Mouse (Mus musculus) cerebellum, adult 9-10 months (tissue): ENCODE data around the gene Ccdc184.

Experiments used
- DNase-seq: peaks from one replicate; pipeline ENCODE4 v3.0.0; 2022

Ccdc184 gene

DNA sequence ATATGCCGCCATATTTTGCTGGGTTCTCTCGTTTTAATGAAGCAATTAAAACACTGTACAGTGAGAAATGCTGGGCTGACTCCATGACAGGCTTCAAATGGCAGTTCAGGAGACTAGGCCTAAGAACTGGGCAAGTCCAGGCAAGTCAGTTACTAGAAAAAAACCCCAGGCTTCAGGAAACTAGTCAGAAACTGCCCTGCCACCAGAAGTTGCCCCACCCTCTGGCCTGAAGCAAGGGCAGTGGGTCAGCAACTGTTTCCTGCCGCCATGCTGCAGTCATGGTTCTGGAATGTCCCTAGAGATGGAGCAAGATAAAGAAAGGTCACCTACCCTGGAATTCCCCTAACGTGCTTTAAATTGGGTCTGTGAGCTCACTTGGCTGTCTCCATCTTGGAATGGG is 11.0 kb upstream of the Ccdc184 start:
- no peak for DNase-seq

DNA sequence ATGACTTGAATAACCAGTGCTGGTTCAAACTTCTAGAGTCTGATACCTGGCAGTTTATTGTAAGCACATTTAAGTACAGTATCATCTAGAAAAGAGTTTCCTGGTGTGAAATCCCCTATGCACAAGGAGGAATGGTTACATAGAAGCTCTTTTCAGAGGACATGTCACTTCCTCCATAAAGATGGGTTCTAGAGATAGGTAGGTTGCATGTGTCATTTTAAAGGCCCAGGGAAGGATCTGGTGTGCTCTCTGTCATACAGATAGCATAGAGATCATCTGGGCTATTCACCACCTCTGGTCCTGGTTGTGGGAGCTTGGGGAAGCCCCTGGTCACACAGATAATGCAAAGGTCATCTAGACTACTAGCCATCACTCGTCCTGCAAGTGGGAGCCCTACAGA is 9.7 kb upstream of the Ccdc184 start:
- DNase-seq, result no peak

DNA sequence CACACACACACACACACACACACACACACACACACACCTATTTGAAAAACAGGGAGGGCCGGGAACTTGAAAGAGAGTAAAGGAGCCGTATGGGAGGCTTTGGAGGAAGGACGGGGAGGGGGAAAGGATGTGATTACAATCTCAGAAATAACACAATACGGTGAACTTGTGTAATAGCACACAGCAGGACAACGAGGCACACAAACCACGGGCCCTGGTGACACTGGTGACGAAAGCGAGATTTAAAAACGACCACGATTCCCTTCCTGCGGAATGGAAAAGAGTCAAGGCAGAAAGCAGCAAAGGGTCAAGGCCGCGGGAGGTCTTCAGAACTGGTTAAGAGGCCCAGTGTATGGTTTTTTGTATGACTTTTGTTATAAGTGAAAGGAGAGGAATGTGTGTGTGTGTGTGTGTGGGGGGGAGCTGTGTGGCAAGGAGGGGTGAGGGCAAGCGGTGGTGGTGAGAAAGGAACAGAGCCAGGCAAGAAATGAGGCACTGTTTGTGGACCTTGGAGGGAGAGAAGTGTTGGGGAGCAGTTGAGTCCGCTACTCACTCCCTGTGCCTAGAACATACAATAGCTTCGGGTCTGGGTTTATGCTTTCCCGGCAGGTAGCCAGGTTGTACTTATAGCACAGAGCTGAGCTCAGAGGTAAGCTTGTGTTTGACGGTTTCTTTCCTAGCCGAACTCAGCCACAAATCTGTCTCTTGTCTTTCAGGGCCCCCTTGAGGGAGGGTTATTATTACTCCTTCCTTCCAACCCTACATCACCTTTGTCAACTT is 5.7 kb upstream of the Ccdc184 start:
- DNase-seq, result no peak

DNA sequence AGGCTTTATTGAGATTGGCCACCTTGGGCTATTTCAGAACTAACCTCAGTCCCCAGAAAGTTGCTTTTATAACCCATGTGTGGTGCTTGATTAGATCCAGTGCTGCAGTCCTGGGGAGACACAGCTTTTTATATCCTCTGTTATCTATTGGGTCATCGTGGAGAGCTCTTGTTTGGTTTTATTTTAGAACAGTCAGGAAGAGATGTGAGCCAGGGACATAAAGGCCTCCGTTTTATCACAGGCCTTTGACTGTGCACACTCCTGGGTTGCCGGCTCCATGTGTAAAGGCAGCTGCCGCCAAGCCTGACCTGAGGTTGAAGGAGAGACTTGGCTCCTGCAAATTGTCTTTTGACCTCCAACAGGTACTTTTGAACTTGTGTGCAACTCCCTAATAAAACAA is 4.4 kb upstream of the Ccdc184 start:
- DNase-seq, result no peak

DNA sequence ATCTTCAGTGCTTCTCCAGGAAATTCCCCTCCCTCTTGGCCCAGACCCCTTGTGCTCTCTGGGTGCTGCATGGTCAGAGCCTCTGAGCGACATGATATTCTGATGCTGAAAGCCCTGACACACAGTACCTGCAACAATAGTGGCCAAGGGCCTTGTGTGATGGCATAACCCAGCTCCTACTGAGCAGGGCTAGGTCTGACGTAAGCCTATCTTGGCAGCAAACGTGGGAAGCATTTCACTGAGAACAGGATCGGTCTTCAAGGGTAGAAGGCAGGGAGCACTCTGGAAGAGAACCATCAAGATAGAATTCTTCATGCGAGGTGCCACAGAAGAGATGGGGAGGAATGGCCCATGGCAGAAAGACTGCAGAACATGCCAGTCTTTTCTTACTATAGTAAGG is 1.4 kb upstream of the Ccdc184 start, which contains the start of gene Asb8:
TSS of gene Asb8 (minus strand) at position 101 of the 400 bp plus-strand sequence.
- no peak for DNase-seq

DNA sequence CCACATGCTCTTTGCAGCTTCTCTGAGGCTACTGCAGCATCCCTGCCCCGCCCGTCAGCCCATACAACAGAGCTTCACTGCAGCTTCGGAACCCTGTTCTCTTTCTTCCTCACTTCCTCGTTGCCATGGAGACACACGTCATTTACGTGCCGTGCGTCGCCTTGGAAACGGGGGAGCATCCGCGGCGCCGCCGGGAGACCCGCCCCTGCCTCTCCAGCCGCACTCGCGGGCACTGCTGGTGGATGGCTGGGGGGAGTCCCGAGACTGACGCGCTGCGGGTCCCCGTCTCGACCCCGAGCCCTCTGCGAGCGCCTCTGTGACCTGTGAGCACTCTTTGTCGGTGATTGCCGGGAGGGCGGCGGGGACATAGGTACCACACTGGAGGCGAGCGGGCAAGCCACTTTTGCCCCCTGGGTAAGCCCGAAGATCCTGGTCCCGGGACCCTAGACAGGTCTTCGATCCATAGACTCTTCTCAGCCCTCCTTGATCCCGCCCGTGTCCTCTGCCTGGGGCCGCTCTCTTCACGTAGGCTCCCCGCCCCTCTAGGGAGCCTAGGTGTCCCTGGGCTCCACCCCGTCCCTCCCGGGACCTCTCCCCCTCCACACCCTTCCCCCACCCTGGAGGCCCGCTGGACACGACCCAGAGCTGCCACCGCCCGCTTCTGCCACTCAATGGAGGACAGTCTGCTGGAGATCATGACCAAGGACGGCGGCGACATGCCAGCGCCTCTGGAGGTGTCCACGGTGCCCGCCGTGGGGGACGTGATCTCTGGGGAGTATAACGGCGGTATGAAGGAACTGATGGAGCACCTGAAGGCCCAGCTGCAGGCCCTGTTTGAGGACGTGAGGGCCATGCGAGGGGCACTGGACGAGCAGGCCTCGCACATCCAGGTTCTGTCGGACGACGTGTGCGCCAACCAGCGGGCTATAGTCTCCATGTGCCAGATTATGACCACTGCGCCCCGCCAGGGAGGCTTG is 975 bp downstream of the Ccdc184 start:
- peak; percentile 94 for DNase-seq

DNA sequence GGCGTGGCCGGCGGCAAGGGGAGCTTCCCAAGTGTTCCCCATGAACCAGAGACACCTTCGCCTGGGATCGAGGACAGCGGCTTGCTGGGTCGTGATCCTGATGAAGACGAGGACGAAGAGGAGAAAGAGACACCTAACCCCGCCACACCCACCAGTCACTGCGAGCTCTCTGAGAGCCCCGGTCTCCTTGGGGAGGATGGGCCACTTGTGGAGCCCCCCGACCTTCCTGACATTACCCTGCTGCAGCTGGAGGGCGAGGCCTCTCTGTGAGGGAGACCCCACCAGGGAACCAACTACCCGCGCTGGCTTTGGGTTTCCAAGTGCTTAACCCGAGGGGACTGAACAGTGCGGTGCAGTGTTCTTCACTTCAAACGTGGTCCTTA is 1.7 kb downstream of the Ccdc184 start:
- no peak for DNase-seq

DNA sequence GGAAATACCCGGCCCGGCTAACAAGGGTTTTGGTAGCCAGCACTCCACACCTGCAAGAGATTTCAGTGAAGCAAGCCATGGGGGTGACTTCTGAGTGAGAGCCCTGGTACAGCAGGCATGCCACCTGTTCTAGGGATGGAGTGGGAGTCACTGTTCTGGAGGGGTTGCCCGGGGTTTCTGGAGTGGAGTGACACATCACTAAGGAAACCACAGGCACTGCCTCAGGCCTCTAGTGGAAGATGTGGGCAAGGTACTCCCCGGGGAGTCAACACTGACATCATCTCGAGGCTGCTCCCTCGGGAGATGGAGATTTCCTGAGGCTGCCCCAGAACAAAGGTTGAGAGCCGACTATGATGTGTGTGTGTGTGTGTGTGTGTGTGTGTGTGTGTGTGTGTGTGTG is 3.4 kb downstream of the Ccdc184 start:
- DNase-seq, result no peak

DNA sequence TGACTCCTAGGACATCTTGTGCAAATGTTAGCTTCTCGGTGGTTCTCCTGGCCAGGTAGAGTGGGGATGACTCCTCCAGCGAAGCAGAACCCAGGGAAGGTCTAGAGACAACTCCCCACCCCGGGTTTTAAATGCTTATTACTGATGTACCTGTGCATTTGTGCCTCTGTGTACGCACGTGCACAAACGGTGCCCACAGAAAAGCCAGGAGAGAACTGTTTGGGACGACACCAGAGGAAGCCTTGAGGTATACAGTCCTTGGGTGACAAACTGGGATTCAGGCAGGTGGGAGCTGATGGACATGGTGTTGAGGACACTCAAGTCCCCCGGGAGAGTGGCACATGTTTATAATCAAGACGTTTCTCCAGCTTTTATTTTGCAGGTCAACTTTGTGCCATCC is 4.0 kb downstream of the Ccdc184 start:
- no peak for DNase-seq

DNA sequence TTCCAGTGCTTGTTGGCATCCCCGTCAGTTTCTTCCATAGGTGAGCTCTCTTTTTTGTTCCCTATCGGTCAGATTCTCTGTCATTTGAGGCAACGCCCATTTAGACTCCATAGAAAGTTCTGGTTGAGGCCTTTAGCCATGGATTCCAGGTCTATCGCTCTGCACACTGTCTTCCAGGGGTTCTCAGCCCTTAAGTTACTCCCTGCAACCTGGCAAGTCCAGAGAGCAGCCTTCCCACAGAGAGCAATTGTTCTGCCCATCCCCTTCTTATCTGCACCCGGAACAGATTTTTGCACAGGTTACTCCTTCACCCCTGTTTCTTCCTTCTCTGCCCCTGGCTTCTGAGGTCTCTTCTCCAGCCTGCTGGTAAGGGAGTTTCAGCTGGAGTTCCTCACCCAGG is 5.2 kb downstream of the Ccdc184 start:
- no peak for DNase-seq

DNA sequence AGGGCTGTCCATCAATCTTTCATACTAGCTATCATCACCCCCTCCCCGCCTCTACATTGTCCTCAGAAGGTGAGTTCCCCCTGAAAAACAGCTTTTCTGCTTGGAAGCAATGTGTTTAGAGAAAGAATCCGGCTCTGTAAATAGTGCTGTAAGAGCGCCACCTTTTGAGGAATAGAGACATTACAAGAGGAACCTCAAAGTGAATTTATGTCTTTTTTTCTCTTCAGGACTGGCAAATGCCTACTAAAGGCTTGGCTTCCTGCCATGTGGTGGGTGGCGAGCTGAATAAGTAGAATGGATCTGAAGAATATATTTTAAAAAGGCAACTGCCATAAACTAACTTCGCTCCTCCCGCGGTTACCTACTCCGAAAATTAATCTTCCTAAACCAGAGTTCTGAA is 6.9 kb downstream of the Ccdc184 start:
- DNase-seq, result peak; percentile 83

DNA sequence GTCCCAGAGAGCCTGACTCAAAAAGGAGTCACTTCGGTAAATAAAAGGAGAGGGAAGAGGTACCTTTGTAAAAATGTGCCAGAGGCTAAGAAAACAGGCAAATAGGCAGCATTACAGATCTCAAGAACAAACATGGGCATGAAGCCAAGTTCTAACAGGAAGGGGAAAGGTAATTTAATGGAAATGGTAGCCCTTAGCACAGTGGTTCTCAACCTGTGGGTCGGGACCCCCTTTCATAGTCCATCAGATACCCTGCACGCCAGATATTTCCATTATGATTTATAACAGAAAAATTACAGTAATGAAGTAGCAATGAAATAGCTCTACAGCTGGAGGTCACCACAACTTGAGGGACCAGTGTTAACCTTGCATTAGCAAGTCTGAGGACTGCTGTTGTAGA is 10.4 kb downstream of the Ccdc184 start:
- no peak for DNase-seq

DNA sequence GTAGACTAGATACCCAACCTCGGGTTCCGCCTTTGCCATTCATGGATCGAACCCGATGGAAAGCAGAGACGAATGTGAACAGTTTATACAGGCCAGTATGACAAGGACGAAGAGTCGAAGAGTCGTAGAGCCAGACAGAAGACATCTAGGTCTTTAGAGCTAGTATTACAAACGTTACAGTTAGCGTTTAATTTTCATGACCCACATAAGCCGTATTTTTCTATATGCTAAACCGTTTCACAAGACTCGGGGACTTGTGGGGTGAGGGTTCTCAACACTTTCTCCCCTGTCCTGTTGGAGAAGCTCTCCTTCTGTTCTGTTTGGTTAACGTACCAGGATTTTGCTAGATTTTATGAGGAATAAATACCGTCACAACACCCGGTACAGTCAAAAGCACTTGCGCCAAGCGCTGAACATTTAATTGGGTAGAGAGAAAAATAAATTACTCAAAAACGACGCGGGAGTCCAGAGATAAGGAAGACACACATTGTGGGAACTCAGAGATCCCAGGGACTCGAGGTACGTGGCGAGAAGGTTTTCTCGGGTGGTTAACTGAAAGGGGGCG is 13.7 kb downstream of the Ccdc184 start:
- no peak for DNase-seq

DNA sequence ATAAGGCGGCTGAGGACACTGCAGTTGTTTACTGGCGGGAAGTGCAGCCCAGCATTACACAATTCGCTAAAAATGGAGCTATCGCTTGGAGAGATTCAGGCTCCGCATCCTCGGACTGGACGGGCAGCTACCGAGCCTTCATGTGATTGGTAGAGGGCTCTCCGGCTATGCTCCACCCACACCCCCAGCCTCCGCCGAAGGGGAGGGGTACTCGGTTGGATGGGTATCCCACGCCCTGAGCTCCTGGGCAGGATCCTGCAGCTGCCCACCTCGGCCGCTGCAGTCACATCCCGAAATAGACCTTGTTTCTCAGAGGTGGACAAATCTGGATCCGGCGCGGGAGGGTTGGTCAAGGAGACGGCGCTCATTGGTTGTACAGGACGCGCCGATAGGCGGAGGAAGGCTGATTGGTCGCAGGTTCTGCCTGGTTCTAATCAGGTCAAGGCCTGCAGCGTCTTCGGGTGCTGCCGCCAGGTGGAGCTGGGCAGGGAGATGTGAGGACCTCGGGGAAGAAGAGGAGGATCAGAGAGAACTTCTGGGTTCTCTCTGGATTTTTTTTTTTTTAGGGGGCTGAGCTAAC is 14.3 kb downstream of the Ccdc184 start:
- DNase-seq, result peak; percentile 99

DNA sequence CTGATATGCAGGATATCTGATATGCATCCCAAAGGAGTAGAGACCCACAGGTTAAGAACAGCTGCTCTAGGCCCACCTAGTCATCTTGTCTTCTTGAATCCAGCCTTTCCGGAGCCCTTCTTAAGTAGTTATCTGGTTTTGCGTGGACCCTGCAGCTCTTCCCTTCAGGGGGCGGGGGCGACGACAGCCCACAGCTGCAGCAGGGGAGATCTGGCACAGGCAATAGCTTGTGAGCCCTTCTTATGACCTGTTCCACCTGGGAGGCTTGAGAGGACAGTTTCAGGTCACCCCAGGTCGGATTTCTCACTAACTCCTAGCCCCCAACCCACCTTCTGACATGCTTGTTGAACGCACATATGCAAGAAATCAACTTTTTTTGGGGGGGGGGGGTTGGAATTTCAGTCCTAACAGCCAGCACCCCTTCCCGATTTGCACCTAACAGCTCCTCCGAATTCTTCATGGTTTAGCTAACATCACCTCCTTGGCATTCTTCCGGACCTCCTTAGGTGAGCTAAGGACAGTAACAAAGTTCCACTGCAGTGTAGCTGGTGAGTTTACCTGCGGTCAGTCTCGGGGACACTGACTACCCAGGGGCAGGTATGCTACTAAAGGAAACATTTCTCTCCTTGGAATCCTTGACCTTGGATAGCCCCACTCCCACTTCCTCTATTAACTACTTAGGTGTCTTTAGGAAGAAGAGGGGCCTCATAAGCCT is 15.1 kb downstream of the Ccdc184 start:
- DNase-seq, result peak; percentile 63

DNA sequence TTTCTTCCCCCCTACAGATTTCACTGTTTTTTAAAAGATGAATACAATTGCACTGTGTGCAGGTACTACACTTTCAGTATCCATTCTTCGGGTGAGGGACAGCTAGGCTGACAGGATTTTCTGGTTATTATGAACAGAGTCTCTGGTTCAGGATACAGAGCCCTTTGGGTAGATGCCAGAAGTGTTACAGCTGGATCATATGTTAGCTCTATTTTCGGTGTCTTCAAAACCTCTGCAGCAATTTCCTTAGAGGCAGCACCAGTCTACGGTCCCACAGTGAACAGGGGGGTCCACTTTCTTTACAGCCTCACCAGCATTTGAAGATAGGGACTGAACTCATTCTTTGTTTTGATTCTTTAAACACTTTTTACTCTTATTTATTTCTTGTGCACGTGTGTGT is 17.5 kb downstream of the Ccdc184 start:
- DNase-seq, result no peak

DNA sequence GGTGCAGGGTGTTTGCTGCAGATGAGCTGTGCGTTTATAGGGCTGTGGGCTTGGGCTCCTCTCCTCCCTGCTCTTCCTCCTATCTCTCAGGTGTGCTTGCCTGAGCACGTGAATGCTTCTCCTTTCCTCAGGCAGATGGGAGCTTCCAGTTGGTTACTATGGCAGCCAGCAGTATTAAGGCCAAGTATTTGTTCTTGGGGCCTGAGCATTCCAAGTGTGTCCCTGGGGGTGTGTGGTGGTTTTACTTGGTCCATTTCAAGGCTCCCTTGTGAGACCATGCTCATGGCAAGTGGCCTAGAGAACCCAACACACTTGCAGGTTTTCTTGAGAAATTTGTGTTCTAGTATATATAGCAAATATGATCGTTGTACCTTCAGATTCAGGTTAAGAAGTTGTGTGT is 28.5 kb downstream of the Ccdc184 start, which contains the start of gene Olfr288:
TSS of gene Olfr288 (minus strand) at position 101 of the 400 bp plus-strand sequence.
- no peak for DNase-seq

DNA sequence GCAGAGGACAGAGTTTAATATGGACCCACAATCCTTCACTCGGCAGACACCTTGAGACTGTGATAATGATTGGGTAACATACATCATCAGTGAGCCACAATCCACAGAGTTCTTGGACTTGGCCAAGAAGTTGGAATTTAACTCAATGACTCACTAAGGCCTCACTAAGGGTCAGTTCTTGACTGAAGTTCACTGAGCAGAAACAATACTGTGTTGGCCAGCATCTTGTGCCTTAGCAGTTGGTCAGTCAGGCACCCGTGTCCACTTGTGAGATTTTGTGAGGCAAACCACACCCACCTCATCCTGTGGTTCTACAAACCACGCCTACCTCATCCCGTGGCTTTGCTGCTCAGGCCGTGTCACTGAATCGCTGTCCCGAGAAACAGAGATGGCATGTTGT is 42.7 kb downstream of the Ccdc184 start:
- no peak for DNase-seq

DNA sequence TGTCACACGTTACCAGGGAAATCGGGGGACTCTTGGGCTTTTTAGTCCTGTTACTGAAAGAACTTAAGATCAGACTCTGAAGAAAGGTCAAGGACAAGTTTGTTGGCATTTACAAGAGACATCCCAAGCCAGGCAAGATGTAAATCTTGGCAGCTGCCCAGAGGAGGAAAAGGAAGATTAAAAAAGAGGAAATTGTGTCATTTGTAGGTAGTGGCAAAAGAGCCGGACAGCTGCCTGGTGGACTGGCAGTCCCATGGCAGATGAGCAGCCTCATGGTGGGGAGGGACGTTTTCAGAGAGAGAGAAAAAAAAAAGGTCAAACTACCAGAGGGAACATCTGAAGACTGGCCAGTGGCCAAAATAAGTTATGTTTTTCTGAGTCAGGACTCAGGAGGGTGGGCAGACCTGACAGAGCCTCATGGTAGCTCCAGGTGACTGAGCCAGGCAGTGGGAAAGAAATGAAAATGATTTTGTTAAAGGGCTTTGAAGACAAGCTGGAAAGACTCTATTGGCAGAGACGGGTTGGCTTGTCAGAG is 46.4 kb downstream of the Ccdc184 start:
- no peak for DNase-seq

DNA sequence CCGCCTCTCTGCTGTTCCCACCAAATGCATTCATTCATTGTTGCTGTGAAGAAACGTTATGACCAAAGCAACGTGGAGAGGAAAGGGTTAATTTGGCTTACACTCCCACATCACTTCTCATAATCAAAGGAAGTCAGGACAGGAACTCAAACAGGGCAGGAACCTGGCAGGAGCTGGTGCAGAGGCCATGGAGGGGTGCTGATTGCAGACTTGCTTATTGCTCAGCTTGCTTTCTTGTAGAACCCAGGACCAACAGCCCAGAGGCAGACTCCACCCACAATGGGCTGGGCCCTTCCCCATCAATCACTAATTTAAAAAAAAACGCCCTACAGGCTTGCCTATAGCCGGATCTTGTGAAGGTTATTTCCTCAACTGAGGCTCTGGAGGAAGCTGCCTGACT is 47.2 kb downstream of the Ccdc184 start:
- no peak for DNase-seq
